Mouse (Mus musculus): ENCODE measurements around the gene Nmt2.
A peak's percentile ranks its signal among the peaks of the same experiment; 100 is the strongest.

The Nmt2 gene

GRCm38 (mm10) chr2:3326547-3326946 is 42.5 kb downstream of the Nmt2 start:
- DNase-seq (ENCODE audit: low spot score in 2 of 2) = no peak

GRCm38 (mm10) chr2:3327351-3327750 is 43.3 kb downstream of the Nmt2 start:
- peak; percentile 29 to 40 for DNase-seq (ENCODE audit: low spot score in 2 of 2)

- no peak for DNase-seq (ENCODE audit: low spot score in 2 of 2)
These were observed 47.2 kb downstream of the Nmt2 start for GRCm38 (mm10) chr2:3331071-3331703.

GRCm38 (mm10) chr2:3332056-3332455 is 48.0 kb downstream of the Nmt2 start:
- DNase-seq (ENCODE audit: low spot score in 2 of 2) = no peak

- DNase-seq (ENCODE audit: low spot score in 2 of 2) = peak; percentile 99 to 100
These were observed 48.7 kb downstream of the Nmt2 start, which contains the start of gene Rpp38 for GRCm38 (mm10) chr2:3332484-3333242. Gene Rpp38, minus strand, starts transcription at chr2:3332643.

GRCm38 (mm10) chr2:3333761-3334160 is 49.7 kb downstream of the Nmt2 start:
- no peak for DNase-seq (ENCODE audit: low spot score in 2 of 2)

GRCm38 (mm10) chr2:3335611-3336301 is 51.7 kb downstream of the Nmt2 start, which contains the start of gene Acbd7:
Gene Acbd7, plus strand, starts transcription at chr2:3336168.
- DNase-seq (ENCODE audit: low spot score in 2 of 2) = peak; percentile 60 to 76

GRCm38 (mm10) chr2:3348422-3348821 is 64.4 kb downstream of the Nmt2 start:
- DNase-seq (ENCODE audit: low spot score in 2 of 2) = no peak

GRCm38 (mm10) chr2:3348919-3349318 is 64.9 kb downstream of the Nmt2 start:
- peak in 1 of 2 experiments; percentile 36 for DNase-seq (ENCODE audit: low spot score in 2 of 2)

GRCm38 (mm10) chr2:3353160-3353559 is 69.1 kb downstream of the Nmt2 start:
- no peak for DNase-seq (ENCODE audit: low spot score in 2 of 2)

GRCm38 (mm10) chr2:3355793-3356192 is 71.8 kb downstream of the Nmt2 start:
- DNase-seq (ENCODE audit: low spot score in 2 of 2) = no peak

- no peak for DNase-seq (ENCODE audit: low spot score in 2 of 2)
These were observed 72.3 kb downstream of the Nmt2 start for GRCm38 (mm10) chr2:3356311-3356710.

GRCm38 (mm10) chr2:3357887-3358286 is 73.9 kb downstream of the Nmt2 start:
- no peak for DNase-seq (ENCODE audit: low spot score in 2 of 2)

- DNase-seq (ENCODE audit: low spot score in 2 of 2) = no peak
These were observed 77.1 kb downstream of the Nmt2 start for GRCm38 (mm10) chr2:3361067-3361466.

- no peak for DNase-seq (ENCODE audit: low spot score in 2 of 2)
These were observed 81.1 kb downstream of the Nmt2 start for GRCm38 (mm10) chr2:3365127-3365526.
